Mouse (Mus musculus) CH12F3 (cell line): ENCODE results near the gene Fgf12.

Experiments
- in situ Hi-C: fragments of 300-500 bp; cut with MboI; formaldehyde crosslinking; loops from 2 replicates; pipeline ENCODE4 v1.14.3; 2020; ENCODE audit warnings: low sequenced_read_pairs

Gene Fgf12

DNA sequence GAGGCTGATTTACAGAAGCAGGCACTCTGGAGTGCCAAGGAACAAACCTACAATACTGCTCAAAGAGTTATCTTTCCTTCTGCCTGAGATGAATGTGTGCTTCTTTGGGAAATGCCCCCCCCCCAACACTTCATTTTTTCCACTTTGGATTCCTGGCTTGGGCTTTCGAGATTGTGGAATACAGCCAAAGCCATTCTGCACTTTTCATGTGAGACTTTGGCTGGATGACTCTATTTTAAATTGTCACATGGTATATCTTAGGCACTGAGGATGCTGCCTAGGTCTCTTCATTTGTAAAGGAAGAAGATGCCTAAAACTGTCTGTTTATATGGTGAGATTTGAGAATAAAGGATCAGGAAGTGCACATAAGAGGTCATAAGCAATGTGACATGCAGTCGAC lies 402.2 kb downstream of the Fgf12 start:
- in situ Hi-C loops = no loop called here

DNA sequence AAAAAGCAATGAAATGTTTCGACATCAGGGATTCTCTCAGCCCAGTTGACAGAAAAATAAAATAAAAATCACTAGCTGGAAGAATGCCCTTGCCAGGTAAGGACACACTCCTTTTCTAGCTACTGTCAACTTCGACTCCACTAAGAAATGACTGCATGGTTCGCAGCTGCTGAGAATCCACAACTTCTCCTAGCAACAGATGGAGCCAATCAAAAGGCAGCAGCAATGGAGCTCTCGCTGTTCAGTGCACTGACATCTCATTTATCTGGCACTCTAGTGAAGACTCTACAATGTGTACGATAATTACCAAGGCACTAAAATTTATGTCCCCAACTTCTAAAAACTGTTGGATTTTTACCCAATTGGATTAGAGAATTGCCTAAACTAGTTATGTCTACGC lies 407.5 kb downstream of the Fgf12 start:
- in situ Hi-C loops = no loop called here

DNA sequence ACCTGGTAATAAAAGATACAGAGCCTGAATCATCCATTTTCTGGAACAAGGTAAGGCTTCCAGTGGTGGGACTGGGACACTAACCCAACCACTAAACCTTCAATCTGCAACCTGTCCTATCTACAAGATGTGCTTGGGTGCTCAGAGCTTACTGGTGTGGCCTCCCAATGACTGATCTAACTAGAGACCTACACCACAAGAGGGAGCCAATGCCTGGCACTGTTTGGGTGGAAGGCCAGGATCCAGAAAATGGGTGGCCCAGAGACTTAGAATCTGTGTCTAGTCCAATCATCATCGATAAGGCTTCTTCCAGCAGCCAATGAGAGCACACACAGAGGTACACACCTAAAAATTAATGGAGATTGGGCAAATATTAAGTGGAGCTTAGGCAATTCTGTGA lies 414.9 kb downstream of the Fgf12 start:
- in situ Hi-C loops = no loop called here

DNA sequence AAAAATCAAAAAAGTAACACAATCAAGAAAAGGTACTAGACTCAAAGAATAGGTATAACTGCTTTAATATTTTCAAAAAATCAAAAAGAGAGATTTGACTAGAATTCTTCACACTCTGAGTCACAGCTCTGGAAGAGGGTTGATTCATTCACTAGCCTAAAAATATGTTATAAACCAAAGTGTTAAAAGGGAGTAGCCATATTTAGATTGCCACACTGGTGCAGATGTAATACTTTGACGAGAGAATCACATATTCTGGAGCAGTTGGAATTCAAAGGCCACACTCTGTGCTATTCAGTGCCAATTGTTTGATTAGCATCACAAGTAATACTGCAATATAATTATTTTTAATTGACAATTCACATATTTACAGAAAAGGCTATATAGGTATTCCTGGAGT lies 416.2 kb downstream of the Fgf12 start:
- in situ Hi-C loops = no loop called here

DNA sequence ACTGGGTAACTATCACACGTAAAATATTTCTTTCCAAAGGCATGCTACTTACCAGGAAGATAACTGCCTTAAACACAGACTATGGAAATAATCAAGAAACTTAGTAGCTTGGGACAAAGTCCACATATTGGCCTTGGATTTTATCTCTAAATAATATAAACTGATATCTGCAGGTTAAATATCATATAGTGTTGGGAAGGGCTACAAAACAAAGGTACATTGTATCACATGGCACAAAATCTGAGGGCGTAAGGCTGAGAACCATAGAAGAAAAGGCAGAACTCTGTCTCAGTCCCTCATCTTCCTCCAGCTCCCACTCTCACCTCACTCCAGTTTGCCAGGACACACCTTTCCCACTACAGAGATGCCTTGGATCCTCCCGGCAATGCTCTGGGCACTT lies 417.8 kb downstream of the Fgf12 start:
- in situ Hi-C loops = no loop called here

DNA sequence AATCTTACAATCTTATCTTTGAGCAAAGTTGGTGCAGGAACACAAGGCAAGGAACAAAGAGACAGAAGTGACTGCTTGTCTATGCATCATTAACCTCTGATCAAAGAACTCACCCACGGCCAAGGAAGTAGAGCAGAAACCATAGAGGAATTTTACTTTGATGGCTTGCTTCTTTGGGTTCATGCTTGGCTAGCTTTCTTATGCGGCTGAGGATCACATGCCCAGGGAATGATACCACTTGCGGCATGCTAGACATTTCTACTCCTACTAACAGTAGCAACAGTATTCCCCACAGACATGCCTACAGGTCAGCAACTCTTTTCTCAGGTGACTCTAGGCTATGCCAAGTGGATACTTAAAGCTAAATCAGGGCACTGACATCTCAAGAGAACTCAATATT lies 429.3 kb downstream of the Fgf12 start:
- in situ Hi-C loops = no loop called here

DNA sequence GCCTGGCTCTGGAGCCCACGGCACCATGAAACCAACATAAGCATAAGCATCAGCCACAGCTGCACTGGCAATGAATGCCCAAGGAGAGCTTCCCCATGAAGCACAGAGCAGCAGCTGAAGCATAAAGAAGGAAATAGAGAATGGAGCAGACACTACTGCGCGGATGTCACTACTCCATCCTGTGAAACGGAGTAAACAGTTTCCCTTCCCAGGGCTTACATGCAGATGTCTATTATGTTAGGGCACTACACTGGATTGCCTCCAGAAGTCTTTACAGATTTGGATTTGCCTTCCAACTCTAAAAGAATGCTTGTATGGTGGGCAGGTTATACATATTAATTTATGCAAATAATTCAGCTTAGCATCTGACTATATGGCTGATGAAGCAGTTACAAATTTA lies 441.2 kb downstream of the Fgf12 start:
- in situ Hi-C loops = no loop called here

DNA sequence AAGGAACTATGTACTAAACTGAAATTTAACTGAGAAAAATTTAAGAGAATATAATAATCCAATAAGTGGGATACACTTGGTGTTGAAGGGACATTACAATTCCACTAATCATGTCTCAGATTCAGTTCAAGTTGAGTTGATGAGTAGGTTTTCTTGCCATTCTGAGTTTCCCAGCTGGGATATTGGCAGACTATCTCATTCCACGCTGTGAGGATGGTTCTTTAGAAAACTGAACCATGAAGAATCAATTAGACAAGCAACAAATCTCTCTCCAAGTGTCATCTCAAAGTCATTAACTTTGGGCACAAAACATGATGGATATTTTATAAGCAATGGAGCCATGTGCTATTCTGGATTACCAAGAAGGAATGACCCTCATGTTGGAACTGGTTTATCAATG lies 449.0 kb downstream of the Fgf12 start:
- in situ Hi-C loops = no loop called here

DNA sequence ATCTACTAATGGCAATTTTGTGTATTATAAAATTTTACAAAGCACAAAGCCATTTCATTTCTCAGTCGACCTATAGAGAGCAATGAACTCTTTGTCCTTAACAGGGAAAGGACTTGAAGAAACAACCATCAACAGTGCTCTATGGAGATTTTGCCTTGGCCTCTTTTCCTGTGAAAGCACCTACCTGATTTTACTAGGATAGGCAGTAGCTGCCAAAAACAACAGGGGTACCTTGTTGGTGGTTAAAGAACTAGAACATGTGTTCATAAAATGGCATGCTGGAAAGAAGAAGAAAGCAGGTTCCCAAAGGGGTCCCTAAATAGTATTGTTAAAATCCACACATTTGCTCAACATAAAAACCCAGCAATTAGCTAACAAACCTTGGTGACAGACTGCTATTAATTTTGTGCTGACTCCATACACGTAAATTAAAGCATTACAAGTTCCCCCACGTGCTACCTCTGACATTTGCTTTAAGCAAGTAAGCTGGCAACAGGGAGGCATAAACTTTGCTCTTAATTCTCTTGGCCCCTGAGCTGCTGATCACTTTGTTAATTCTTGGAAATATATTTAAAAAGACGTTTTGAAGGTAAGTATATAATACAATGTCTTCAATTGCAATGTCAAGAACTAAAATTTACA lies 463.1 kb downstream of the Fgf12 start:
- in situ Hi-C loops = no loop called here

DNA sequence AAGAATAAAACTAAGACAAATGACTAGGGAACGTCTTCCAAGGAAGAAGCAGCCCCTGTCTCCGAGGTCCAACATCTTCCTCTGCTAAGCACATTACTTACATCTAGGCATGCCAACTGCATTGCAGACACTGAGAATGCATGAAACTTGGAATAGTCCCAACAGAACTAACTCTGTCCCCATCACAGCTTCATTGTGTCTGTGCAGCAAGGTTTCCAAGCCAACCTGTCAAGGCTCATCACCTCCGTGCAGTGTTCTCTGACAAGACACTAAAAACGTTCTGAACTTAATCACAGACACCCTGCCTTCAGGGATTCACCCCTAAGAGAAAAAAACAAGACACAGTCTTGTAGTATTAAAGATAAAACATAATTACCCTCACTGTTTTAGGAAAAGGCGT lies 495.0 kb downstream of the Fgf12 start:
- in situ Hi-C loops = no loop called here

DNA sequence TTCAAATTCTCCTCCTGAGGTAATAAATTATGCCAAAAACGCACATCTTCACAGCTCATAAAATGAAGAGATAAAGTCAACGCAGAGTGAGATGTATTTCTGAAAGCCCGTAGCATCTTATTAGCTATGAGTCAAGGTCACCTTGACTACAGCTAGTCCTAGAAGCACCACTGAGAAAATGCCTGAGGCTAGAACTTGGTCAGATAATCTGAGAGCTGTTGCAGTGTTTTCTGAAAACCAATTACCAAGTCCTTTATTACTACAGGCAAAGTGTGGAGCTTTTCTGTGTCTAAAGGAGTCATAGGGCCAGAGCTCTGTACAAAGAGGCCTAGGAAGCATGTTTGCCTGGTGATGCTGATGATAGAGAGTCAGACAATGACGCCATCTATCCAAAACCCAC lies 498.6 kb downstream of the Fgf12 start:
- in situ Hi-C loops = no loop called here

DNA sequence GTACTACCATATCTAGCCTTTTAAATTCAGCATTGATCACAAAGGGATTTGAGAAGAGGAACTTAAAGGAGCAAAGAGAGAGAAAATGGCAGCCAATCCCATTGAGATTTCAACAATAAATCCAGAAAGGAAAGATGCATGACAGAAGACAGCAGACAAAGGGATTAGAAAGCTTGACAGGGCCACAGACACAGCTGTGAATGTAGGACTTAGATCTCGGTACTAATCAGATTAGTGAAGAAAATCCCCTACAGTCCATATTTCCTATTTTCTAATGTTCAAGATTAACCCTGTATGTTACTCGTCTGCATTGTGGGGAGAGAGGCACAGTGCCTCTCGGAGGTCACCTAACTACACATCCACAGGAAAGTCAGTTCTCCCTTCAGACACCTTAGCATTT lies 500.9 kb downstream of the Fgf12 start:
- in situ Hi-C loops = no loop called here

DNA sequence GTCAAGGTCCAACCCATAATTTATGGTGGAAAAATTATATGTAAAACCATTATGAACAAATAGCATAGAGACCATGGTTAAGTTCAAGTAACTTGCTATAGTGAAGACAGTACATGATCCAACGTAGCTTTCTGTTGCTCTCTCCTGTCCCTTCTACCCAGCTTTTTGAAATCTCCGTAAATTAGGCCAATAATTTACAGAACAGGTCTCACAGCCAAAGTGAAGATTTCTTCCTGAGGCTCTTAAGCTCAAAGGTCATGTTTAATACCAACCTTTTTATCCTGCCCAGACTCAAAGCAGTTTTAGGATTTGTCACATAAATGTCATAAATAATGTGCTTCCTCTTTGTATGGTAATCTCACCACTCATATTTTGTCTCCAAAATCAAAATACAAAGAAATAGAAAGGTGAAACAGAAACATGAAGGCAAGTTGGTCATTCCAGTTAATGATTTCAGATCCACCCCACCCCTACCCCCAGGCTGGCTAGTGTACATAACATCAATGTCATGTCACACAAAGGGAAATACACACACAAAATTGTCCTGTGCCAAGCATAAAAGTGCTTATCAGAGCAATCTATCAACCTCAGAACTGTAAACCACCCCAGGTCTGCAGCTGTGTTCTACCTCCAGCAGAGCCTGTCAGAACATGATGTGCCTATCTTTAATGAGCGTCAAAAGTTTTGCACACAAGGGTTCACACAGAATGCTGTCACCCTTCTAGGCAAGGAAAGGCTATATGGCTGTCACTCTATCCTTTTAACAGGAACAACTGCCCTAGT lies 509.8 kb downstream of the Fgf12 start:
- in situ Hi-C loops = no loop called here

DNA sequence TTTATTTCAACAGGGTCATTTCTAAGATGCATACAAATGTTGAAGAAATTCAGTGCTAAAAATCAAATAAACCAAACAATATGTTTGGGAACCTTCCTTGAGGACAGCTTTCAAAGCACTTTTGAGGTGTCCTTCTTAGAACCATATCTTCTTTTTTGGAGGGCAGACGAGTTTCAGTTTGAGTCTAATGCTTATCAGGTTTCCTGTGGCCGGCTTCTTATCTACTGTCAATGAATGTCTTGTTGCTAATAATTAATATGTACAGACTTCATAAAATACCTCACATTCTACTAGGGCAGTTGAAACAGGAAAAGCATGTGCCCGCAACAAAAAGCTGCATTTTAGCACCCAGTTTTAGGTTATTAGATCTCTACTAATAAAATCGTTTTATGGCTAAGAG lies 513.5 kb downstream of the Fgf12 start:
- in situ Hi-C loops = no loop called here

DNA sequence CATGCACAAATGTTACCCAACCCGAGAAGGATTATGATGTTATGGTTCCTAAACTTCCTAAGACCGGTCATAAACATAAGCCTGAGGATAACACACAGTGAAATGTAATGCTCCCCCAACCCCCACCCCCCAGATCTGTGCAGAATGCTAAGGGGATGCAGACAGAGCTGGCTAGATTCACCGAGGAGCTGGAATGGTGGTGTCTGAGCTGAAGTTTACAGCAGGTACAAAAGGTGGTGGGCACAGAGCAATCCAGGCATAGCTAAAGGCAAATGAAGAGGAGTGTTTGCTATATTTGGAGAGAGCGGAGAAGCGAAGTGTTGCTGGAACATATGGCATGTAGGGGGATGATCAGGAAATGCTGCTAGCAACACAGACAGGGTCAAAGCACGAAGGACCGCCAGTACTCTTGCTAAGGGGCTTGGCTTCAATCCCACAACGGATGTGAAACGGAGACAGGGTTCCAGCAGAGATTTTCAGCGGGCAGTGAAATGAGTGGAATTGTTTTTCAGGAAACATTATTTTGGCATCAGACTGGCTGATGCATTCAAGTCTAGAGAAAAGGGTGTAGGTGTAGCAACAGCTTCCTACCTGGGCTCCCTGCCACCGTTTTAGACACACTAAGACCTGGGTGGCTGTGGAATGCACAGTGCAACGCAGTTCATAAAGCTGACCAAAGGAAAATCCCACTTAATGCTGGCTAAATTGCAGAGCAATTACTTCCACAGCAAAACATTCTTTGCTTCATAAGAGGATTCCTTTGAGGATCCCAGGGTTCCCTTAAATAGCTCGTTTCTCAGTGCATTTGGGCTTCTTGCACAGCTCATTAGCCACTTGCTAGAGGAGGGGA lies 514.6 kb downstream of the Fgf12 start:
- in situ Hi-C loops = no loop called here

DNA sequence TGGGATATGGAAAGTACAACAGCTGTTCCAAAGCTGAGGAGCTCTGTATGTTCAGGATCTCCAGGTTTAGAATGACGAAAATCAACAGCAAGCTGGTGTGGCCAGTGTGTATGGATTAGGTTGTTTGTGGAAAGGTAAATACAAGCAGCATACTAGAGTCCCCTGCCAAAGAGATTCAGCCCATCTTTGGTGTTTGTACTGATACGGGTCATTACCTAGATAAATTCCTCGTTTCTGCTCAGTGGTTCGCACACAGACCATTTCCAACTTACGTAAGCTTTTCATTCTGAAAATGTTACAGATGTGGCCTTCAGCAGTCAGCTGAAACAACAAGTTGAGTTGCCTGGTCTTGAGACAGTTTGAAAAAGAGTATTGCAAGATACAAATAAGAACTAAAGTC lies 536.9 kb downstream of the Fgf12 start:
- in situ Hi-C loops = no loop called here

DNA sequence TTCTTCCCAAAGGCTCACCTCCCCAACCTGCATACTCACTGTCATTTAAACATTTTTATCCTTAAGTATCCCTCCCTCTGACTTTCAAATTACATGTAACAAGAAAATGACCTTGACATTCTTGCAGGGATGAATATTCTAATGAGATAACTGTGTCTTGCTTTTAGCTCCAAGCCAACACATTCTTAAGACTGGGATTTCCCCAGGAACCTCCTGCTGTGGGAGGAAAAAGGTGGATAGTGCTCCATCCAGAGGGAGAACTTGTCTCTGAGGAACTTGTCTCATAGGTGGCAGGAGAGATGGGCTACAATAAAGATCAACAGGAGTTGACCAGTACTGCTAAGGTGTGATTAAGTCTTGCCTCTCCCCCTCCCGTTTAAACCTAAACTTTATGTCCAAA lies 540.5 kb downstream of the Fgf12 start:
- in situ Hi-C loops = no loop called here

DNA sequence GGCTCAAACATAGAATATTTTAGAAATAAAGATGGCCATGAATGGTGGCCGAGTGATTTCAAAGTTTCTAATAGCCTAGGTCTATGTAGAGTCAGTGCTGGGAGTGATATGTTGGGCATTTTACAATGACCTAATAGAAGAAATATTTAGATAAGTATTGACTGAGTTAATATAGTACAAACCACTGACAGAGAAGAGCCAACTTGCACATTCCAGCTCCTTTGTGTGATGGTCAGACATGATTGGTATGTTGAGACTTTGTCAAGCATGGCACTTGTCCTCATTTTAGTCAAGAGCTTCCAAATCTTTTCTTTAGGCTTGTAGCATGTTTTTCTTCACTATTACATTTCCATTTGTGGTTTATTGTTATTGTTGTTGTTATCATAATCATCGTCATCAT lies 596.4 kb downstream of the Fgf12 start:
- in situ Hi-C loops = no loop called here

DNA sequence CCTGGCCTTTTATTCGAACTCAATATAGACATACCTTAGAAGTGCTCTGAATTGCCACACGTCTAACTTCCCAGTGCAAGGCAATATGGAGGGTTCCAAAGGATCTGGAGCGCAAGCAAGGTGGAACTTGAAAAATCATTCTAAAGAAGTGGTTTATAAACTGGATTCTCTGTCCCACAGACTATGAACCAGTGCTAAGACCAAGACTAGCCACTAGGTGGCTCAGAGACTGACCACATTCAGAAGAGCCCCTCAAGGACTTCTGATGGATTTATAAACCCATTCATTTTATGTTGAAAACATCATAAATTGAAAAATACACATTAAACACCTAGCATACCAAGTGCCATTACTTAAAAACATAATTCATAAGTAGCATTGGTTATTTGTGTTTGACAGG lies 611.9 kb downstream of the Fgf12 start:
- in situ Hi-C loops = no loop called here

DNA sequence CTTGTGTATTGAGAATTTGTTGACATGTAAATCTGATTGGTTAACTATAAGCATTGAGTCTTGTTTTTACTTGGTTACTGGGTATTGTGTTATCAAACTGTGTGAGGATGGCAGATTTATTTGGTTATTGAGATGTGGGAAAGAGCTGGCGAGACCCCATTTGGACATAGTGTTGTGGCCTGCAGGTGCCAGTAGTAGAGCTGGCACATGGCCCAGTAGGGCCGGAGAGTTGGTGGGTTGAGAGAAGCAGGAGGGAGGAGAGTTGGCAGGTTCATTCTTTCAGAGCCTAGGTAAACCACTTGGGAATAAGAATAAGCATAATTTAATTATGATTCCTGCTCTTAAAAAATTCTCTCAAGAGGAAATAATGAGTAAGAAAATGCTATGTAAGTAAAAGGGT lies 625.9 kb downstream of the Fgf12 start:
- in situ Hi-C loops = no loop called here
